Mouse (Mus musculus) spleen, postnatal 4 days (tissue): Measurements from ENCODE around the gene Eya4.

ENCODE experiments used
- DNase-seq, 2 experiments: peaks; one replicate each; pipeline ENCODE4 v3.0.0; 2022; ENCODE audit warnings: low spot score in 2 of 2

Gene Eya4

DNA sequence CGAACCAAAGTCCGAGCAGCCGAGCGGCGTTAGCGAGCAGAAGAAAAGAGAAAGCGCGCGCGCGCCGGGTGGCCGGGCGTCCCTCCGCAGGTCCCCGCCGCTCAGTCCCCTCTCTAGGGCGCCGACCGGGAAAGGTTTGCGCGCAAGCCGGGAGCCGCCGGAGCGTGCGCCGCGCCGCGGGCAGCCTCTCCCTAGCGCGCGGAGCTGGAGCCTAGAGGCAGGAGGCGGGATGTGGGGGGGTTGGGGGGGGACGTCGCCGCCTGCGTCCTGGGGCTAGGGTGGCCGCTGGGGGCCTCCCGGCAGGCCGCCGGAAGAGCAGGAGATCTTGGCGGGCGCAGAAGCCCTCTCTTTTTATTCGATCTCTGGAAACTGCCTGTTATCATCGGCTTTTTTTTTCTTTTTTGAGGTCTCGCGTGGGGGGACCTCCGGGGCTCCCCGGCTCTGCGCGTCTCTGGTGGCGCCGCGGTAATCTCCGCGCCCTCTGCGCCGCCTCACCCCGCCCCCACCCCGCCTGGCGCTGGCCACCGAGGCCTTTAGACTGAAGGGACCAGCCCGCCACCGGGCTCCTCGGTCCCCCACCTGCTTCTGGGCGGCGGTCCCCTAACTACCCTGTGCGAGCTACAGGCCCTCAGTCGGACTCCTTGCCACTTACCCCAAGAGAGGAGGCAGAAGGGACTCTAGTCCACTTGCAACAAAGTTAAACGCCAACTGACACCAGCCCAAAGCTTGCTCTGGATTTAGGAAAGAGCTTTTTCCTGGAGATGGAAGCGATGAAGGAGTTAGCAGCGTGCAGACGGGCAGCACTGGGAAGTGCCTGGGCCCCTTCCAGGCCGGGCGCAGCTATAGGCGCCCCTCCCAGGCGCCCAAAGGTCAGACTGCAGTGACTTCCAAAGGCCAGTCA is at the start of gene Eya4:
Gene Eya4 (minus strand): TSS at position 776 of the 901 bp plus-strand sequence.
- peak in 1 of 2 experiments; percentile 61 for DNase-seq

DNA sequence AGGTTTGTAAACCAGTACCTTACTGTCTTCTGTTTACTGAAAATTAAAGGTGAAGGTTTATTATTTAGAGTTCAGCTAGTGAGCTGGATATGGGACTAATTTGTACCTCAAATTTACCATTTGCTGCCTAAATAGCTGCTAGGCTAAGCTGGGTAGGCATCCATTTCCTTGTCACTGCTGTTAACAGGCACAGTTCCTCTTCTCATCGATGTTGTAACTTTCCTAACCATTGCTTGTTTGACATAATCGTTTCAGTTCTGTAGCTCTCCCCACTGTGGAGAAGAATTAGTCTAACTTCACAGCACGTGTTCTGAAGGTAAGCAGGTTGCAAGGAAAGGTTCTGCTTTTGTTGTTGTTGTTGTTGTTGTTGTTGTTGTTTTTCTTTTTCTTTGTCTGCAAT is 44.8 kb upstream of the Eya4 start:
- DNase-seq = no peak

DNA sequence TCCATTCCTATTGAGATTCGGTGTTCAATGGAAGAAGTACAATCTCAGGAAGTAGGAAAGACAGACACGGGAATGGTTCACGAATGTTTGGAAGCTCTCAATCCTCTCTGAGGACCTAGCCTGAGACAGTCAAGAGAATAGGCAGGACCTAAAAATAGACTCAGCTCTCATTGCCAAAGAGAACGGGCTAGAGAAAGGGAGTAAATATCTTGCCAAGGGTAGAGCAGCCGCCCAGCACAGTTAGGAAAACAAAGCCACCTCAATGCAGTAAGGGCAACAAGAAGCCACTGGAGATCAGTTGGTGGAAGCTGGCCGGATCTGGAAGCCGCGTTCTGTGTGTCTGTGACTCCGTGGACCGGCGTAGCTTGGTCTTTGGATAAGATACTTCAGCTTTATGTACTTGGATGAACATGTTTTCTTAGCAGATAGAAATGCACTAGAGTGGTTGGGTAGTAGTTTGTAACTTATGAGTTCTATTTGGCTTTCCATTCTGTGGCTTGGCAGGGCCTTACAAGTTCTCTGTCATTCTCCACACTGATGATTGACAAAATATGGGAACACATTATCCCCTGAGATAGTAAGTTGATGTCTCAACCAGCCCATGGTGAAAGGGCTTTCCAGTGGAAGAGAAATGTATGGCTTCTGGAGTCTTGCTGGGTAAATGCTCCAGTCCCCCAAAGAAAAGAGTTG is 44.1 kb upstream of the Eya4 start:
- DNase-seq = no peak

DNA sequence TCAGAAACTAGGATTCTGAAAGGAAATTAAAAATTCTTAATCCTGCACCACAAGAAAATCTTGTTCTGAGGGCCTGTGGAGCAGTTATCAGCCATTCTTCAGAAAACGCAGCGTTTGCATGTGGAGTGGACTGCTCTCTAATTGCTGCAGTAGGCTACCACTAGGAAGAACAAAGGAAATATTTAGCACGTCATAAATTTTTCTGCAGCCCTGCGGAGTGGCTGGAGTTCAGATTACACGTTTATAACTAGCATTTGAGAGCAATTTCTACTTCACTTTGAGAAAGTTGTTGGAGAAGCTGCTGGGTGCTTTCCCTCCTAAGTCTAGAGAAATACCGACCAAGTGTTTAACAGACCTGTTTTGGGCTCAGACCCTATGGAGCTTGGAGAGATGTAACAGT is 43.6 kb upstream of the Eya4 start:
- DNase-seq = no peak

DNA sequence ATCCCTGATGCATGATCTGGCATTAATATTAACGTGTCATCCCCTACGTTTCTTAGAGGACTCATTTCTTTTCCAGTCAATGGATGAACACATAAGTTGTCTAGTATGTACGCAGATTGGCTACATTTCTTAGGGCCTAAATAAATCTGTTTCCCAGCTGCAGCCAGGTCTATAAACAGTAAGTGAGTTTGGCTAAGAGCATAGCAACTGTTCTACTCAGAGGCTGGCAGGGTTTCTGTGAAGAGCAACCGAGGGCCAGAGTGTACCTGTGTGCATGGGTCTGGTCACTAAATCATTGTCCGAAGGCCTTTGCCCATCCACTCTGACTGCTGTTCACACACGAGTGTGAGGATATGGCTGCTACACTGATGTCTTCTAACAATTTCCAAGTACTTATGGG is 13.3 kb upstream of the Eya4 start:
- DNase-seq = no peak

DNA sequence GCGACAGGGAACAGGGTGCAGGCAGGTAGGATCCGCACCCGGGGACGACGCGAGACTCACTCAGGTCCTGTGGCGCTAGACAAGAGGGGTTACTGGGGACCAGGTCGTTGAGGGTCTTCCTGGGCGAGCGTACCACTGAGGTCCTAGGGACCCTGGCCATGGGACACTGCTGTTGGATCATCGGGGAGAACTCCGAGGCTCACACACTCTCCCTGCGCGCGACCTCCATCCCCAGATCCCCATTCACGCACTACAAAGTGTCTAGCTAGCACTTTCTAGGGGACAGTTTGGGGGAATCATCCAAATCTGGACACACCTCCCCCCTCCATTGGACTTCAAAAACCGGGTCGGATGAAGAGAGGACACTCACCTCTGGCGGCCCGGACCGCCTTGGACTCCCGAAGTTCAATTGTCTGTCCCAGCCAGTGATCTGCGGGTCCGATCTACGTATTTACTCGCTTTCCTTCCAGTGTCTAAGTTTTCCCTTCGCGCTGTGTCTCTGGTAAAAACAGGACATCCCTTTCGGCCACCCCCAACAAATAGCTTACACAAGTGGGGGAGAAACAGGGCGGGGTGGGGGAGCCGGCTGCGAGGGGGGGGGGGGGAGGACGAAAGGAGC is 1.1 kb downstream of the Eya4 start:
- no peak for DNase-seq

DNA sequence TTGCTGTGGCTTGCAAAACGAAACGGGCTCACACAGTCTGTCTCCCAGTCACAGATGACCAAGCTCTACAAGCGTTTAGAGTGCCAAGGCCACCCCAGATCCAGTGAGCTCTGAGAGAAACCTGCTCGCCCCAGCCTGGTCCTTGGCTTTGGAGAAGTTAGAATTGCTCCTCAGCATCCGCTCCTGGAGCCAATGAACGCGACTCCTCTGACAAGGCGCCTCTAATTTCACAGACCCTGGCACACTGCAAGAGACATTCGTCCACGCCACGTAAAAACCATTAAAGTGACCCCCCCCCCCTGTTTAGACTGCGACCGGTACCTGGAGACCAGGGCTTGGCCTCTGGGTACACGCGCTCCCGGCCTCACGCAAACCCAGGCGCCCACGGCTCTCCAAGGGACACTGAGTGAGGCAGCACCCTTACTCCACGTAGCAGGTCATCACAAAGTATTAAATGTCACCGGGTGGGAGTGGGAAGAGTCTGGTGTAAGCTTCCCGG is 1.6 kb downstream of the Eya4 start:
- DNase-seq = no peak

DNA sequence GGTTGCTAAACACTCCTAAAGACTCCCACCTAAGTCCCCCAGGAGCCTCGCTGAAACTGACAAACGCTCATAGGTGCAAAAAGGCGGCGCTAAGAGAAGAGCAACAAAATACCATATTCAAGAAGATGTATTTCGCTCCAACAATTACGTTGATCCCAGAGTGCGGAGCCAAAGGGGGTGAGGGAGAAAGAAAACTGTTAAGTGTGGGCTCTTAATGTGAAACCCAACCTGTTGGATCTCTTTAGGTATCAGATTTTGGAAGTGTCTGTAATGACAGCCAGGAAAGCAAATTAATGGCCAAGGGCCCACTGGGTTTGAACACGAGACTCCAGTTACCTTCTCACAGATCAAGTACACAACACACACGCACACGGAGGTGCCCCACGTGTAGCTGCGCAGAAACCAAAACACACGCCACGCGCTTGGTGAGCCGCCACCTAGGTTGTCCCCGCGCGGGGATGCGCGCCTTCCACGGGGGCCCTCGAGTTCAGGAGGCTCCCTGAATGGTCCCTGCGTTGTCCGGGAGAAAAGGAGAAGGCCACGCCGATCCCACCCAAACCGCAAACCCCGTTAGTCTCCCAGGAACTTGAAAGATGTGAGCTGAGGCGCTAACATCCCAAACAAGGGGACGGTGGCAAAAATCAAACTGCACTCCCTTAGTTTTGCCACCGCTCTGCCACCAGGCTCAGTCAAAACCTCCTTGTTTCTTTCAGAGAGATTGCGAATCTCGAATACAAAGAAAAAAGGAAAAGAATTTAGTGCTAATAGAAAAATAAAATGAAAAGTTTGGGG is 2.3 kb downstream of the Eya4 start:
- no peak for DNase-seq

DNA sequence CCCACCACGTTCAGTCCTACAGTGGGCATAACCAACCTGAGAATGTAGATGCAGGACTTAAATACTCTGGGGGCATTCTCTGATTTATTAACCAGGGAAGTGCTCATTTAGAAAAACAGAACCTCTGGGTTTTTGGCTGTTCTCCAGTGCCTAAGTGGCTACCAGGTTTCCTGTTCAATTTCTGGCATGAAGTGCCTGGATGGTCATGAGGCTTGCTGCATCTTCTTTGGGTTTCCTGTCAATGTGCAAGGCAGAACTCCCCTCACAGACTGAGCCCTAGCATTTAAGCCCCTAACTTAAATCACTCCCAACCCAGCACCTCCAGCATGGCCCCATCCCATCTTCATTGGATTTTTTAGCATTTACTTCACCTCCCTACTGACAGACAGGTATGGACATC is 13.3 kb downstream of the Eya4 start:
- DNase-seq = no peak

DNA sequence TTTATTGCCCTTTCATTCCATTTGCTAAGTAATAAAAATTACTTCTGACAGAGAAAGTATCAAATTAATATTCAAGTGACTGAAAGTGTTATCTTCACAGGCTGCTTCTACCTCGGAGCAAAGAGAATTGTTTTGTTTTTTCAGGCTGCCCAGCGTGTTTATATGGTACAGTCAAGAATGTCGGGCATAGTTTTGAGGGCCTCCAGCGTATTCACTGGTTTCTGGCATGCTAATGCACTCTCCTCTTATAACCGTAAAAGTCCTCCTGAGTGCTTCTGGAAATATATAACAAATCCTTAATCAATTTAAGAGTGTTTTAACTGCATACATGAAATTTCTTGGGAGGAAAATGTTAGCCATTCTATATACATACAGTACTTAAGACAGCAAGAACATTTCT is 17.8 kb downstream of the Eya4 start:
- no peak for DNase-seq

DNA sequence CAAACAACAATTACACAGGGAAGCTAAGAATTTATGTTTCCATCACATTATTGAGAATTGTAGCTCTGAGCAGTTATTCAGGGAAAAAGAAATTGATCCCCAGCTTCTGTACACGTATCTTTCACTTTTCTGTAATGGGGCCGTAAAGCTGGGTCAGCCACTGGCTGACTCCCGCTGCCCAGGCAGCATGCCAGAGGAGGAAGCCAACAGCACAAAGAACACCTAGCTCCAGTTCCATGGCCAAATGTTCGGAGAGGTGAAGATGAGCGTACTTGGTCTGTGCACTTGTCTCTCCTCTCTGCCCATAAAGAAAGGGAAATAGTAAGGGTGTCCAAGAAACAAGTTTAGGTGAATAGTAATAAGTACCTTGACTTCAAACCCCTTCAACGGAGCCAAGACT is 22.9 kb downstream of the Eya4 start:
- DNase-seq = no peak

DNA sequence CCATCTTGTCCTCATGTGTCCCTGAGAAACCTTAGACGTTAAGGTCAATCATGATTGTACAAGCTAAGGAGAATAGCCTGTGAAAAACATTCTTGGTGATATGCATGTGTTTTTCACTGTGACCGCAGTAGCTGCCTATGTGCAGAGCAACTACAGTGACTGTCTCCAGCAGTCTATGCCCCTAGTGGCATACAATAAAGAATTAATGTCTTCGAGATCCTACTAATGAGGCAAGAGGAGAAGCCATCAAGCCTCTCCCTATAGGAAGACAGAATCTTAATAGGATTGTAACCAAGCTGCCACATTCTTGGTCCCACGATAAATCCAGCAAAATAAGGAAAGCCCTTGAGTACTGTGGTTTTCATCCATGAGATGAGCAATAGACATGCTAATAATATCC is 28.3 kb downstream of the Eya4 start:
- no peak for DNase-seq

DNA sequence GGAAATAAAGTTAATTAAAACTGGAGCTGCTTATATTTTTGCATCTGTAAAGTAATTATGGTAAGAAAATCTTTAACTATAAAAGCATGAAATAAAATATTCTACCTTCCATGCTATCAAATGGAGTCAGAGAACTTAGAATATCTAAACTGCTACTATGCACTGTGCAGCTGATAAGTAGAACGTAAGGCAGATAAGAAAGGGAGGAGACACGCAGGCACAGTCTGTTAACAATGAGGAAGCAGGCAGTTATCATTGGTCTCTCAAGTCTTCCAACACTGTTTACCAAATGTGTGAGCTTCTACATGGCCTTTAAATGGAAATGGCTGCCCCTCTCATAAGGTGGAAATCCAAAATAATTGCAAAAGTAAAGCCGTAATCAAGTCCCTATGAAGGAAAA is 55.0 kb downstream of the Eya4 start:
- no peak for DNase-seq

DNA sequence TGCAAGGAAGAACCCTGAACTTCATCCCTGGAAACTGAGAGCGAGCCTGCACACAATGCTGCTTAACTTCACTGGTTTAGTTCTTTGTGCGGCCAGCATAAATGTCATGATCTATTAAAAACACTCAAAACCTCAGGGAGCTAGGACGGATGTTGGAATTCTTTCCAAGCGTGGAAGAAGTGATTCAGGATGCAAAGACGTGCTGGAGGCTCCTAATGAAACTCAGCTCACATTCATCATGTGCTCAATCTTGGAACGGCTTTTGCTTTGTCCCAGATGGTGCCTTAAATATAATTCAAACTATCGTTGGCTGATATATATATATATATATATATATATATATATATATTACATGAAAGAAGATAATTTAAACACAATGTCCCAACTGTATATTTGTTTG is 58.1 kb downstream of the Eya4 start:
- no peak for DNase-seq

DNA sequence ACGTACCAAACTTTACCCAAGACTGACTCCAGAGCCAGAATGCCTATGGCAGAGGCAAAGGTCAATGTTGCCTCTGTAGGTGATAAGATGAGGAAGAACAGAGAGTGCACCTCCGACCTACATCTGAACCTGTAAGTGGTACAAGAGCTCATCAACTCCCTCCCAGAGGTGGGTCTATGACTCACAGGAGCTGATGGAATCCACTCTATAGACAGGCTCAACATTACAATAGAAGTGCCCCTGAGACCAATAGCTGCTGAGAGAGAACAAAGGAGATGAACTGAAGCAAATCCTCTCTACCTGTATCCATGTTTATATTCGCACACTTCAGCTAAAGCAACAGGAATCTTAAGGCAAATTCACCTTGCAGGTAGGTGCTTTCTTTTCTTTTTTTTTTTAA is 73.2 kb downstream of the Eya4 start:
- DNase-seq = no peak

DNA sequence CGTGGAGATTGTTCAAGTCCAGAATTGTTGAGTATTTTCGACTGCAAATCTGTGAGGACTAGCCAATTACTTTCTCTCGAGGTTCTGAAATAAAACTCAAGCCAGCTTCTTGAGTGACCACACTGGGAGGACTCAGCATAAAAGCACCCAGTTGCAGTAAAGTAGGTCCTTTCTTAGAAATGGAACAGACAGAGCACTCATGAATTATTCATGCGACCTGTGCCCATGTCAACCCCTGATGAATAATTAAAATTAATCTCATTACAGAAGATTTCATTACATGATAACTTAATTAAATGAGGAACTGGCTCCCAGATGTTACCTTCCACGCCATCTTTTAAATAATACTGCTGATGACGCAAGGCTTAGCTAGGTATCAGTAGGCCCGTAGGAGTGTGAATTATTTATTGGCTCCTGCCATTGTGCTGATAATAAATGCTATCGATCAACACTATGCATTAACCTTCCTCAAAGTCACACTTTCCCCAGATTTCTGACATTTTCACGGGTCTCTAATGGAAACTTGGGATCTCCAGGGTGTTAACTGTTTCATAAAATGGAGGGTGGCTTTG is 79.5 kb downstream of the Eya4 start:
- DNase-seq = no peak

DNA sequence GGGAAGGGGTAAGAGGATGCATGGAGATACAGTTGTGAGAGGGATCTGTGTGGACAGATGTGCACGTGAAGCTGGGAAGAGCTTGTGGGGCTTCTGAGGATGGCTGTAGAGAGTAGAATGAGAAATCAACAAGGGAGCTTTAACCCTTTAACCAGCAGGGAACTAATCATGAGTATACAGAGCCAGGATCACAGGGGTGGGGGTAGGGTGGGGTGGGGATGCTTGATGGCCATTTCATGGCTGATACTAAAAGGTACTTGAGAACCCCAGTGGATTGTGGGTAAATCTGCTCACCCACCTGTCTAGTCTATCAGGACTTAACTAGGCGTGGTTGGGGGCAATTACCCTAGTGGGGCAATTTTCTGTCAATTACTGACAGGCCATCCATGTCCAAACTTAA is 80.1 kb downstream of the Eya4 start:
- no peak for DNase-seq

DNA sequence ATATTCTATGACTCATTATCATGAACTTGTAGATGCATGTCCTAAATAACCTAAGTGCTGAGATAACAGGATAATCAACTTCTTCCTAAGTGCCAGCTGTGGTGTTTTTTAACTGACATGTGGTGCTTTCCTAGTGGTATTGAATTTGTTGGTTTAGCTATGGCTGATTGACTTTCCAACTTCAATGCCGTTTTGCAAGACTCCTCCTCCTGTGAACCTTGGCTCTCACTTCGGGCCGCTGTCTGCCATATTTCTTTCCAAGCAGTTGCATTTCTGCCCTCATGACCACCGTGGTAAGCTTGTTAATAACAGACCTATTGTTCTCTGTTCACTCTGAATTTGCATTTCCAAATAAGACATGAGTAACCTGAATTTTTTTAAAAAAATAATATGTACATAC is 98.4 kb downstream of the Eya4 start:
- no peak for DNase-seq

DNA sequence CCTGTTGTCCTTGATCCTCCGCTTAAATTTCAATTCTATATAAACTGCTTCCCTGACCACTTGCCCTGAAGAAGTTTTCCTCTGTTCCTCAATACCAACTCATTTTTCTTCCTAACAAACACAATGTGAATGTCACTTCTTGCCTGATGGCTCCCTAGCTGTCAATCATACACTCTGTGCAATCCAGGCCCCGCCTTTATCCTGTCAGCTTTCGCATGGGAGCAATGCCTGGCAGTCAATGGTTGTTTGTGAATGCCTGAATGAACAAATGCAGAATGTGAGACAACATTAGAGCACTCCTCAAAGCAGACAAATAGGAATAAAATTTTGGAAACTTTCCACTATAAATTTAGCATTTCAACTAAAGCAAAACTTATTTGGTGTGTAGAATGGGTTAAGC is 104.1 kb downstream of the Eya4 start:
- DNase-seq = no peak

DNA sequence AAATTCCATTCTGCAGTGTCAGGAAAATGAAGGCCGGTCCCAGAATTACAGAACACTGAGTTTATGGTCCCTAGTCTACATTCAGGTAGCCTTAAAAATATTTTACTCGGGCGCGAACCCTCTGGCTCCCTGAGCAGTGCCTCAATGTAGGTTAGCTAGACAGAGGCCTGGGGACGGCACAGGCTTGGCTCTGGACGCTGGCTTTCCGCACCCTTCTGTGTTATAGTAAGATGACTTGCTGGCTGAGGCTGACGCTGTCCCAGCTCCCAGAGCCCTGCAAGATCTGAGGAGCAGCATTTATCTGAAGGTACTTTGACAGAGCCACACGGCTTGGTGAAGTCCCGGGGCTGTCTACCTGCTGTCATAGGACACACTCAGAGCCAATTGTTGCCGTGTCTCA is 113.7 kb downstream of the Eya4 start:
- no peak for DNase-seq

DNA sequence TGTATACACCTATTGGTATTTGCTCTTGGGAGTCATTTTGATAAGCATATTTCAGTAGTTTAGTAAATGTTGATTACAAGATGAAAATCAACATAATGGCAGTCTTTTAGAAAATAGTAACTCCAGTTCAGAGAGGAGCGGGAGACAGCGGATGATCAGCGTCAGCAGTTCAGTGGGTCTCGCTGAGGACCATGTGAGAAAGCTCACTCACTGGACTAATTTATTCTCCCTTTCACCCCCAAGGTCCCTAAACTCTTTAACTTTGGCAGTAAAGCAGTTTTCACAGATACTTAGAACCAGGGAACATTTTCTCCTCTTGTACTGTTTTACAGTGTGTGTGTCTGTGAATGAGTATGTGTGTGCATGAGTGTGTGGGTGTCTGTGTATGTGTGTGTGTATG is 115.2 kb downstream of the Eya4 start:
- no peak for DNase-seq

DNA sequence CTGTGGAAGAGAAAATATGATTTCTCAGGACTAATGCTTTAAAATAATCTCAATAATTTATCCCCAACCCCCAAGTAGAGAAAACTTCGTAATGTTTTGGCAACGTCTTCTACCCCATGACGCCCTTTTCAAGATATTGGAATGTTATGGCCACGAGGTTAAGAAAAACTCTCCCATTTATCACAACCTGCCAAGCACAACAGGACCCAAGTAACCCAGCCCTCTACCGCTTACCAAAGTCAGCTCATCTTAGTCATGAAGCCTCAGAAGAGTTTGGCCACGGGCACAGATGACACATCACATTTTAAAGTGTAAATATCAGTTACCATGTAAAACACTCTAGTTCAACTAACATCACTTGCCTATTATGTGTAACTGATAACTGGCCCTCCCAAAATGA is 117.2 kb downstream of the Eya4 start:
- DNase-seq = no peak
